Comparison of ENCODE assay signal across 8 mouse cellular contexts in the genomic region with DNA sequence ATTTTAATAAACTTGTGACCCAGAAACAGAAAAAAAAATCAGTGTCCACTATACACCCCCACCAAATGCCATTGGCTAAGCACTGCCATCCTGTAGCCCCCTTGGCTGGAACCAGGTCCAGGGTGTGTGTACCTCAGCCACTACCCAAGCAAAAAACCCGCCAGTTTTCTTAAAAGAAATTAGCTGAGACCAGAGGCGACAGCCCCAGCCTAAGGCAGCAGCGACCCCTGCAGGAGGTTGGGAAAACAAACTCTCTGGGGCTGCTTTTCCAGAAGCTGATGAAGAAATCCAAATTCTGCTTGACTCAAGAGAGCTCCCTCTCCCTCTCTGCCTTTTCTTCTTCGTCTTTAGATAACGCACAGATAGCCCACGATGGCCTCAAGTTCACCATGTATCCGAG. TPM values are rescaled to one million over a fixed set of nuclear protein-coding genes. Genes with fewer than 3 reads are reported as not detected.
DNase-seq lines count a peak whose midpoint lies in the region; ATAC-seq and TF ChIP-seq lines count a peak whose summit lies in the region.

No protein-coding gene starts in this region.

- TF ChIP-seq CTCF in MEL (IDR thresholded peaks at IDR 0.05 in 2 of 3, conservative IDR thresholded peaks at IDR 0.05 in 1 of 3; ENCODE audit: control insufficient read depth in 1 of 3, insufficient read depth in 1 of 3, low read depth in 2 of 3, low read length in 3 of 3, poor library complexity in 1 of 3, severe bottlenecking in 1 of 3): peak; percentile 92 to 98 (median 94)
- TF ChIP-seq CTCF in gastrocnemius, adult 2 months (IDR thresholded peaks at IDR 0.05): peak; percentile 95

- peaks cover 9% of the 10 kb centered on the region; the same call in 1 of the 2 replicates for H3K4me1 ChIP-seq in kidney, embryonic 14.5 days (ENCODE audit: control insufficient read depth, insufficient read depth, low read length)
- peaks cover 9 to 18% of the 10 kb centered on the region in 2 experiments for H3K4me1 ChIP-seq in MEL (ENCODE audit: control insufficient read depth in 1 of 2, insufficient read depth in 2 of 2, low read length in 2 of 2)

- H3K27me3 ChIP-seq in kidney, embryonic 14.5 days (ENCODE audit: control insufficient read depth, insufficient read depth, low read length): no peaks in the 10 kb centered on the region
- H3K27me3 ChIP-seq in MEL (ENCODE audit: control insufficient read depth in 1 of 2, insufficient read depth in 2 of 2, low read length in 2 of 2): no peaks in the 10 kb centered on the region

- H3K79me2 ChIP-seq in MEL (ENCODE audit: control insufficient read depth, insufficient read depth, low read length, poor library complexity): no peaks in the 10 kb centered on the region; the same call in 1 of the 2 replicates

- no peak overlapping the region for H3K9ac ChIP-seq in kidney, embryonic 14.5 days (ENCODE audit: low read depth, low read length)
- peak overlapping the region; percentile 60 for H3K9ac ChIP-seq in MEL (ENCODE audit: control insufficient read depth, low read depth, low read length, poor library complexity, severe bottlenecking)

- no peak for ATAC-seq in kidney, embryonic 14.5 days (ENCODE audit: low FRiP score, low TSS enrichment)
- ATAC-seq in monocyte, adult 5-6 weeks (replicated peaks; ENCODE audit: insufficient number of reproducible peaks, low FRiP score, low TSS enrichment, poor library complexity, severe bottlenecking): 0 out of 2 replicates have a peak, but pooled peaks have one; percentile 19

- H3K4me2 ChIP-seq in kidney, embryonic 14.5 days (replicated peaks; ENCODE audit: low read depth, low read length): no peak overlapping the region

- H3K27ac ChIP-seq in kidney, embryonic 14.5 days (ENCODE audit: low read depth, low read length): no peak overlapping the region
- peak overlapping the region; percentile 89 for H3K27ac ChIP-seq in MEL (ENCODE audit: control insufficient read depth, low read depth, low read length)
- no peak overlapping the region for H3K27ac ChIP-seq in gastrocnemius, adult 2 months

- peak; percentile 66 for DNase-seq in kidney, adult 18-20 months
- DNase-seq in MEL (ENCODE audit: low read depth, low spot score): peak; percentile 88
- DNase-seq in cerebellum, postnatal 10 days: peak; percentile 85 to 89
- peak; percentile 82 for DNase-seq in gastrocnemius, adult 2 months
- peak; percentile 49 to 60 for DNase-seq in left cerebral cortex, postnatal 36 days (ENCODE audit: low spot score in 2 of 2)
- DNase-seq in thymus, postnatal 14 days: peak; percentile 70

- peak in 1 of 2 experiments; percentile 28; a peak in 1 of 4 replicates for TF ChIP-seq EP300 in MEL (IDR thresholded peaks at IDR 0.05; ENCODE audit: low read depth in 1 of 2, low read length in 2 of 2)

- WGBS in kidney, embryonic 14.5 days: under 1% methylated on average over 7 of the region's 7 CpGs

- intact Hi-C loops in gastrocnemius, adult 2 months (cut with DNase I): loop anchor here (1.0 to 10.0 kb wide), 2 partner anchors 99 to 251 kb away; a partner anchor contains a TSS
- intact Hi-C loops in left cerebral cortex, postnatal 36 days (cut with DNase I): loop anchor here (1.0 kb wide), 1 partner anchor 98 kb away; no protein-coding TSS in a partner anchor

- peak; percentile 99 for TF ChIP-seq RAD21 in MEL (IDR thresholded peaks at IDR 0.05; ENCODE audit: low read depth, low read length)

- TF ChIP-seq POLR2A in MEL (IDR thresholded peaks at IDR 0.05; ENCODE audit: control insufficient read depth in 1 of 2, insufficient read depth in 1 of 2, low read depth in 1 of 2, low read length in 2 of 2, poor library complexity in 1 of 2): no peak

- H3K4me3 ChIP-seq in kidney, embryonic 14.5 days (ENCODE audit: low read length): no peak overlapping the region
- H3K4me3 ChIP-seq in MEL (ENCODE audit: control insufficient read depth in 1 of 2, insufficient read depth in 1 of 2, low read depth in 2 of 2, low read length in 2 of 2): peak overlapping the region; percentile 21 to 30; a peak in 3 of 4 replicates
- H3K4me3 ChIP-seq in gastrocnemius, adult 2 months: no peak overlapping the region

- no peaks in the 10 kb centered on the region for H3K36me3 ChIP-seq in kidney, embryonic 14.5 days (ENCODE audit: control insufficient read depth, insufficient read depth, low read length)
- H3K36me3 ChIP-seq in MEL (ENCODE audit: control insufficient read depth in 1 of 2, insufficient read depth in 2 of 2, low read length in 2 of 2): peaks cover 0 to 18% of the 10 kb centered on the region in 2 experiments; a peak in 2 of 4 replicates

- no peaks in the 10 kb centered on the region for H3K9me3 ChIP-seq in kidney, embryonic 14.5 days (ENCODE audit: control insufficient read depth, low read length)
- no peaks in the 10 kb centered on the region for H3K9me3 ChIP-seq in MEL (replicated peaks; ENCODE audit: insufficient read depth, low read length)

TF ChIP-seq in MEL, 35 proteins besides CTCF, POLR2A, EP300 and RAD21 (continues in another document):
- TF ChIP-seq USF2 (IDR thresholded peaks at IDR 0.05; ENCODE audit: borderline replicate concordance in 1 of 2, insufficient read depth in 1 of 2, low read depth in 1 of 2, low read length in 2 of 2): no peak
- TF ChIP-seq MEF2A (IDR thresholded peaks at IDR 0.05; ENCODE audit: extremely low read depth, insufficient replicate concordance, low read depth, low read length, poor library complexity, severe bottlenecking): no peak
- TF ChIP-seq CHD1 (IDR thresholded peaks at IDR 0.05; ENCODE audit: low read depth, low read length): no peak
- TF ChIP-seq ZMIZ1 (IDR thresholded peaks at IDR 0.05; ENCODE audit: low read depth, low read length): no peak
- TF ChIP-seq ETS1 (IDR thresholded peaks at IDR 0.05; ENCODE audit: low read depth, low read length): no peak
- peak; percentile 85 for TF ChIP-seq ZC3H11A (IDR thresholded peaks at IDR 0.05; ENCODE audit: low read depth, low read length)
- 0 out of 2 replicates have a peak, but pooled peaks have one; percentile 3 for TF ChIP-seq BHLHE40 (IDR thresholded peaks at IDR 0.05; ENCODE audit: borderline replicate concordance, low read depth, low read length)
- no peak for TF ChIP-seq NRF1 (IDR thresholded peaks at IDR 0.05; ENCODE audit: insufficient read depth, low read depth, low read length, poor library complexity, severe bottlenecking)
- TF ChIP-seq CHD2 (IDR thresholded peaks at IDR 0.05; ENCODE audit: low read length): no peak
- peak; percentile 49; the same call in 1 of the 2 replicates for TF ChIP-seq MXI1 (IDR thresholded peaks at IDR 0.05; ENCODE audit: low read depth, low read length)
- no peak for TF ChIP-seq TCF12 (IDR thresholded peaks at IDR 0.05; ENCODE audit: low read depth, low read length)
- no peak for TF ChIP-seq USF1 (IDR thresholded peaks at IDR 0.05; ENCODE audit: low read depth, low read length)
- TF ChIP-seq POLR2AphosphoS2 (IDR thresholded peaks at IDR 0.05; ENCODE audit: low read length): no peak
- TF ChIP-seq MAZ (IDR thresholded peaks at IDR 0.05; ENCODE audit: low read depth, low read length): no peak
- TF ChIP-seq POLR2AphosphoS5 (IDR thresholded peaks at IDR 0.05; ENCODE audit: borderline replicate concordance, low read depth, low read length): no peak
- no peak for TF ChIP-seq MAFK (IDR thresholded peaks at IDR 0.05; ENCODE audit: borderline replicate concordance, low read depth, low read length)
- 0 out of 2 replicates have a peak, but pooled peaks have one; percentile 62 for TF ChIP-seq E2F4 (IDR thresholded peaks at IDR 0.05; ENCODE audit: borderline replicate concordance, low read depth, low read length)
- no peak for TF ChIP-seq MYC (IDR thresholded peaks at IDR 0.05; ENCODE audit: low read depth, low read length)
- TF ChIP-seq GABPA (IDR thresholded peaks at IDR 0.05; ENCODE audit: low read depth, low read length): no peak
- 0 out of 2 replicates have a peak, but pooled peaks have one; percentile 60 for TF ChIP-seq JUND (IDR thresholded peaks at IDR 0.05; ENCODE audit: low read depth, low read length)
- TF ChIP-seq SIN3A (IDR thresholded peaks at IDR 0.05; ENCODE audit: low read length): peak; percentile 73
- no peak for TF ChIP-seq HCFC1 (IDR thresholded peaks at IDR 0.05; ENCODE audit: low read depth, low read length)

RNA-seq across cellular contexts. Expression of a gene that starts 0.9 kb away (rescaled TPM):
- 0.19 and 0.53 TPM in 2 replicates for polyA plus RNA-seq in kidney, embryonic 14.5 days (2014; fragmentation: Nextera tagmentation; extraction: Ambion mirVana)
- not detected in 2 replicates for total RNA-seq in MEL (2012; rRNA removed)
- polyA plus RNA-seq in MEL (2012; ENCODE audit: insufficient read depth in 1 of 2, insufficient read length in 2 of 2, low read depth in 1 of 2, low replicate concordance in 2 of 2, missing spikeins in 1 of 2): under 1 TPM in 1 of 2 experiments, not detected in 1; 0.06 TPM
- under 1 TPM in 1 of 2 experiments, not detected in 1; 0.08 TPM for total RNA-seq in gastrocnemius, adult 2 months (2021)
- under 1 TPM in 1 of 2 experiments, not detected in 1; 0.27 TPM for total RNA-seq in left cerebral cortex, postnatal 36 days (2021)
- total RNA-seq in monocyte, adult 5-6 weeks (2017): not detected in 3 replicates

RNA-seq across cellular contexts. Expression of a gene that starts 5.5 kb away (rescaled TPM):
- polyA plus RNA-seq in kidney, embryonic 14.5 days (2014; fragmentation: Nextera tagmentation; extraction: Ambion mirVana): not detected in 2 replicates
- not detected in 2 replicates for total RNA-seq in MEL (2012; rRNA removed)
- polyA plus RNA-seq in MEL (2012; ENCODE audit: insufficient read depth in 1 of 2, insufficient read length in 2 of 2, low read depth in 1 of 2, low replicate concordance in 2 of 2, missing spikeins in 1 of 2): not detected
- total RNA-seq in gastrocnemius, adult 2 months (2021): not detected
- total RNA-seq in left cerebral cortex, postnatal 36 days (2021): not detected
- total RNA-seq in monocyte, adult 5-6 weeks (2017): not detected in 3 replicates

RNA-seq across cellular contexts. Expression of a gene that starts 10.2 kb away (rescaled TPM):
- polyA plus RNA-seq in kidney, embryonic 14.5 days (2014; fragmentation: Nextera tagmentation; extraction: Ambion mirVana): 14.1 and 24.4 TPM in 2 replicates
- 9.8 and 12.8 TPM in 2 replicates for total RNA-seq in MEL (2012; rRNA removed)
- 10 to 100 TPM in 1 of 2 experiments, not detected in 1; 16.4 TPM for polyA plus RNA-seq in MEL (2012; ENCODE audit: insufficient read depth in 1 of 2, insufficient read length in 2 of 2, low read depth in 1 of 2, low replicate concordance in 2 of 2, missing spikeins in 1 of 2)
- 1 to 10 TPM; 3.8 to 4.6 TPM for total RNA-seq in gastrocnemius, adult 2 months (2021)
- total RNA-seq in left cerebral cortex, postnatal 36 days (2021): 10 to 100 TPM; 18.3 to 20.4 TPM
- 67.3 to 170 TPM (median 77.6 TPM) in 3 replicates for total RNA-seq in monocyte, adult 5-6 weeks (2017)

RNA-seq across cellular contexts. Expression of a gene that starts 16.0 kb away (rescaled TPM):
- polyA plus RNA-seq in kidney, embryonic 14.5 days (2014; fragmentation: Nextera tagmentation; extraction: Ambion mirVana): 56.3 and 66.3 TPM in 2 replicates
- total RNA-seq in MEL (2012; rRNA removed): 83.1 and 87.1 TPM in 2 replicates
- 10 to 100 TPM in 1 of 2 experiments, not detected in 1; 61.0 TPM for polyA plus RNA-seq in MEL (2012; ENCODE audit: insufficient read depth in 1 of 2, insufficient read length in 2 of 2, low read depth in 1 of 2, low replicate concordance in 2 of 2, missing spikeins in 1 of 2)
- total RNA-seq in gastrocnemius, adult 2 months (2021): 100 to 1,000 TPM; 139 to 198 TPM
- 10 to 100 TPM; 66.0 to 70.6 TPM for total RNA-seq in left cerebral cortex, postnatal 36 days (2021)
- 33.3 to 43.3 TPM (median 37.7 TPM) in 3 replicates for total RNA-seq in monocyte, adult 5-6 weeks (2017)

Comparison
In these comparisons a context has a peak if more than half of its experiments do, and no peak if none do; other contexts are left out.
1. H3K4me3 ChIP-seq: peak in MEL (2 of 2); none in kidney, embryonic 14.5 days (single experiment) and gastrocnemius, adult 2 months (single experiment).
2. Peak in every context shown above with its lines, with median percentiles within 50 percentile points of each other: DNase-seq.